Mouse (Mus musculus) spleen, adult 2 months (tissue): ENCODE measurements around the gene Mchr1. TPM values are rescaled to one million over a fixed set of nuclear protein-coding genes. Genes with fewer than 3 reads are reported as not detected.

Experiments
- DNase-seq, 2 experiments: peaks; one replicate each; pipeline versions ENCODE4 v3.0.0 to v3.0.0-alpha.2; 2012 to 2021; ENCODE audit warnings: low spot score in 2 of 2, low read depth in 1 of 2
- H3K27ac ChIP-seq: fragments of 200-500 bp; 2 replicates; pipeline ENCODE4 v1.5.1; 2012; ENCODE audit warnings: low read length, inconsistent platforms; ENCODE audit not compliant: insufficient read depth
- H3K27me3 ChIP-seq: fragments of 200-500 bp; 2 replicates; pipeline ENCODE4 v1.6.1; 2012; ENCODE audit warnings: mild to moderate bottlenecking, moderate library complexity, low read length, inconsistent platforms; ENCODE audit not compliant: control insufficient read depth, insufficient read depth
- H3K36me3 ChIP-seq: fragments of 200-500 bp; 2 replicates; pipeline ENCODE4 v1.6.1; 2012; ENCODE audit warnings: mild to moderate bottlenecking, low read length, inconsistent platforms; ENCODE audit not compliant: control insufficient read depth, insufficient read depth
- H3K4me1 ChIP-seq: fragments of 200-500 bp; 2 replicates; pipeline ENCODE4 v1.6.1; 2011; ENCODE audit warnings: inconsistent platforms; ENCODE audit not compliant: control insufficient read depth, insufficient read depth, insufficient read length
- H3K4me3 ChIP-seq: fragments of 200-500 bp; 2 replicates; pipeline ENCODE4 v1.5.1; 2011; ENCODE audit warnings: mild to moderate bottlenecking, inconsistent platforms; ENCODE audit not compliant: insufficient read depth, insufficient read length; ENCODE audit errors: extremely low read depth
- CTCF ChIP-seq: fragments of 200-500 bp; IDR thresholded peaks from 2 replicates; pipeline ENCODE4 v1.5.1; 2011; ENCODE audit warnings: mild to moderate bottlenecking, inconsistent platforms; ENCODE audit not compliant: insufficient read depth, insufficient read length, insufficient replicate concordance; ENCODE audit errors: extremely low read depth
- POLR2A ChIP-seq: fragments of 200-500 bp; IDR thresholded peaks from 2 replicates; pipeline ENCODE4 v1.6.1; 2011; ENCODE audit warnings: low read depth, low read length, inconsistent platforms
- WGBS: fragments of 180-500 bp; shearing (Covaris S2); methylation state at CpG from one replicate; pipeline ENCODE4 v1.1.7; 2018; 5-methylcytosine and 5-hydroxymethylcytosine counted together
- polyA plus RNA-seq: library from polyadenylated mRNA; depleted of rRNA; stranded (reverse); fragments of >200 nt; gene quantifications from 2 replicates; pipeline ENCODE4 v1.2.3, GENCODE M21; 2012; rRNA removed

Mchr1 gene
- polyA plus RNA-seq, 1 experiment: not detected

GRCm38 (mm10) chr15:81284121-81284734 lies 48.9 kb downstream of the Mchr1 start:
- DNase-seq: no peak
- H3K27ac ChIP-seq: no peak overlapping the region
- TF ChIP-seq POLR2A (no peak), CTCF (no peak)

More at GRCm38 (mm10) chr15:81284121-81284734, 48.9 kb downstream of the Mchr1 start:
- Histone ChIP-seq H3K27me3 (no peaks in the 10 kb centered on the region), H3K4me3 (no peak overlapping the region), H3K4me1 (no peaks in the 10 kb centered on the region), H3K36me3 (no peaks in the 10 kb centered on the region)
- WGBS: 74% methylated on average over 9 of the region's 9 CpGs

Other genes starting within 250 kb of the Mchr1 start
- gene Mrtfa, start 44.7 kb upstream of the Mchr1 start, polyA plus RNA-seq: 80.0 and 100 TPM in 2 replicates
- 9.9 and 10.5 TPM in 2 replicates for gene Slc25a17, start 125.3 kb downstream of the Mchr1 start, polyA plus RNA-seq
- gene St13, start 164.6 kb downstream of the Mchr1 start, polyA plus RNA-seq: 14.1 and 16.2 TPM in 2 replicates
- 7.1 and 8.7 TPM in 2 replicates for gene Xpnpep3, start 164.6 kb downstream of the Mchr1 start, polyA plus RNA-seq
- 0.09 TPM in 1 of 2 replicates, not detected in the other for gene Dnajb7, start 172.8 kb downstream of the Mchr1 start, polyA plus RNA-seq
- 32.3 and 32.9 TPM in 2 replicates for gene Rbx1, start 230.8 kb downstream of the Mchr1 start, polyA plus RNA-seq